Mouse (Mus musculus) heart, postnatal 0 days (tissue): ENCODE data around the gene Ddx31.

ENCODE experiments used
- CTCF ChIP-seq: IDR thresholded peaks from 2 replicates; pipeline ENCODE4 v1.5.1; 2016; ENCODE audit warnings: antibody characterized with exemption, control low read depth, low read depth
- EP300 ChIP-seq: IDR thresholded peaks from 2 replicates; pipeline ENCODE4 v1.6.1; 2016; ENCODE audit warnings: antibody characterized with exemption, low read depth

- TF ChIP-seq CTCF (no peak), EP300 (no peak)
Observed at GRCm38 (mm10) chr2:28852594-28852993, 12.4 kb downstream of the Ddx31 start.
